Mouse (Mus musculus) T-helper 2 cell (primary cell): ENCODE results near the gene Pex19.

Source experiments
- in situ Hi-C: fragments of 300-600 bp; cut with MboI, MseI; formaldehyde crosslinking; loops from one replicate; pipeline ENCODE4 v1.15.1; 2025; ENCODE audit warnings: high pct_unique_total_duplicates

Pex19 gene

DNA sequence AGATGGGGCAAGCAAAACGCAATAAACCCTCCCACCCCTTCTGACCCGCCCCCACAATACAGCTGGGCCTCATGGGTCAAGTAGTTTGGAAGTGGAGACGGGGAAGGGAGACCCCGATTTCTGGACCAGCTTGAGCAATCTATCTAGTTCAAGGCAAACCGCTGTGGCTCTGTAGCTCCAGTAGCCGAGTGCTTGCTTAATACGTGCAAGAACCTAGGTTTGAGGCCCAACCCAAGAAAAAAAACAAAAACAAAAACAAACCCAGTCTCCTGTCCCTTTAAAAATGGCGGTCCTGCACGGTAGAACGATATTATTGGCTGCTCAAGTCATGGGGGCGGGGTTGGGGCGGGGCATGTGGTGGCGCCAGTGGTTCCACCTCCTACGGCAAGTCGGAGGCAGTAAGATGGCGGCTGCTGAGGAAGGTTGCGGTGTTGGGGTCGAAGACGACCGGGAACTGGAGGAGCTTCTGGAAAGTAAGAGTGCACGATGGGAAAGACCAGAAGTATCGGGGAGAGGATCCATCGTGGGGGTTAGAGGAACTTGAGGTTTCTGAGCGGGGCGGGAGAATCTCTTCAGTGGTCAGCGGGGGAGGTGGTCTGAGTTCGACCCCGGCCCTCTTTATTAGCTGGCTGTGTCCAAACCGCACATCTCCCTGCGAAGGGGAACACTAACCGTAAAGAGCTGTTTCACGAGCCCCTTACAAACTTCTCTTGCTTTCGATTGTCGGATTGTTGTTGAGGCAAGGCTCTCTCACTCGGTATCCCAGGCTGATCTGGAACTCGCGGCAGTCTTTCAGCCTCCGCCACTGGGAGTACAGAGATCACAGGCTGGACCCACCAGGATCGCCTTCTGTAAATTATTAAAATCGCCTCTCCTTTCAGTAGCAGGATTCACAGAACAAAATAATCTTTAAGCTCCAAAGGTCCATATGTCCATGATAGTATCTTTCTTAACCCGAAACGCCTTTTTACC, at the start of gene Pex19:
Gene Pex19 (plus strand): TSS at position 380 of the 972 bp plus-strand sequence.
- in situ Hi-C loops = no loop called here

DNA sequence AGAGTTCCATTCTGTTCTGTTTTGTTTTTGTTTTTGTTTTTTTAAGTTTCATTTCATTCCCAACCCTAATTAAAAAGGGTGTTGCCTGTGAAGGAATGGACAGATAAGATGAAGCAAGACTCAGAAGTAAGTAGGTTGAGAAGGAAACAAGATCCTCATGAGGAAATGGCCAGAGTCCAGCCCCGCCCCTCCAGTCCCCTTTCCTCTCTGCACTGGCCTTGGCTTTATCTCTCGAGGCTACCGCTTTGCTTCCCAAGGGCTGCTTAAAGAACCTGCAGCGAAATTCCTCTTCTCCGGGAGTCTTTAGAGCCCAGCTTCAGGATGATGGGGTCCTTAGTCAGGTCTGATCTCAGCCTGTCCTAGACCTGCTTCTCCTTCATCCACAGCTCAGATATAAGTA, 48.6 kb upstream of the Pex19 start:
- in situ Hi-C loops = no loop called here

DNA sequence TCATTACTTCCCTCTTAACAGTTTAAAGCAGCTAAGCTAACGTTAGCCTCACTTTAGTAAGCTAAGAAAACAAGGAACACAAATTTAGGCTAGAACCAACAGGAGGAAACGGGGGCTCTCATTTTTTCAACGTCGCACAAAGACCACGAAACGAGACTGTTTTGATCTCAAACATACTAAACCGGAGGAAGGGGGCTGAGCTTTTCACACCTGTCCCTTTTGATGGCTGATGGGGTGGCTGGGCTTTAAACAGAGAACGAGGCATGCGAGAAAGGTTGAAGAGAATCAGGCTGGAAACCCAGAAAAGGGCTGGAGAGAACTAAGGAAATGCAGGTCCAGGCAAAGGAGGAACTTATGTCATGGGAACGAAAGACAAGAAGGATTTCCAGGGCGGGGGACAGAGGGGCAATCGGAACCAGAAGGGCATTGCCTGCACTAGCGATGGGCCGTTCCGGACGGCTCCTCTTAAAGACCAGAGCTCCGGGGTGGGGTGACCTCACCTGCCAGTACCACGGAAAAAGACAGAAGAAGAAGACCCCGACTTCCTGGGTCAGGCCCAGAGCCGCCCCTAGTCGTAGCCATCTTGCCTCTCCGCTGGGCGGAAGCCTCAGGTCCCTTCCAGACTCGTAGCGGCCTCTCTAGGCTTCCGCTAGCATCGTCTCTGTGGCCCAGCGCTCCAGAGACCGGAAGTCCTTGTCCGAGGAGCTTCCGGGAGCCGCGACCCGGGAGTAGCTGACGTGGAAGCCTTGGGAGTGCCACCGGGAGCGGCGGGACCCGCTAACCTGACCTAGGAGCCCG, 44.3 kb upstream of the Pex19 start, which contains the start of the genes Copa and Ncstn:
Gene Copa (plus strand): TSS at position 429 of the 798 bp plus-strand sequence.
Gene Ncstn (minus strand): TSS at position 695 of the 798 bp plus-strand sequence.
- in situ Hi-C loops = no loop called here

DNA sequence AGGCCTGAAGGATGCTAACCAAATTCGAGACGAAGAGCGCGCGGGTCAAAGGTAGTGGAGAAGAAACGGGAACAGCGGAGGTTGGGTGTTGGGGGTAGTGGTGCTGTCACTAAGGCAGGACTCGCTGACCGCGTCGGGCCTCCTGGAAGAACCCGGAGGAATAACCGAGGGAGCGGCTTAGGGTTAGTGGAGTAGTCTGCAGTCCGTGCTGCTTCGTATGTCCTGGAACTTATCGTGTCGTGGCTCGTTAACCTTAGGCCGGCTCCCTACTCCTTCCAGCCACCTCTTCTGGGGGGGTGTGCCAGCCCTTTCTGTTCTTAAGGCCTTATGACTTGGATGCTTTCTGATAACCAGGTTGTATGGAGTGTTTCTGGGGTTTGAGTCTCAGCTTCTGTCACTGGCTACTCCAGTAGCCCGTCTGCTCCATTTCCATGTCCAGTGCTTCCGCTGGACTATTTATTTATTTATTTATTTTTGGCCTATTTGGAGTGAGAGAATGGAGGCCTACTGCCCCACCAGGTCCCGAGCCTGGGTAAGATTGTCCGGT, 43.6 kb upstream of the Pex19 start:
- in situ Hi-C loops = no loop called here

DNA sequence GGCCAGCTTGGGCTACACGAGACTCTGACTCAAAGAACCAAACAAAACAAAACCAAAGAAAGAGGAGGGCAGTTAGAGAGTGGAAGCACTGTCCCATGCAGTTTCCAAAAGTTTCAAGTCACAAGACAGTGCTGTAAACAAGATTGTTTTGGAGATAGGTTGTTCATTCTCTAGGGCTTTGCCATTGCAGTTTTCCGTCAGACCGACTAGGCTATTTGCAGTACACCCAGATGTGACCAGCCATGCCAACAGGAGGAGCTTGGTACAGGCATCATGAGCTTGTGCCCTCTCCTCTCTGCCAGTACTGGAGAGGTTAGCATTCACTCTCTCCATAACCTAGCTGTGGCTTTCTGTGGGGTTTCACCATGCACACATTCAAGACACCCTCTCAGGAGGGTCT, 33.0 kb upstream of the Pex19 start:
- in situ Hi-C loops = no loop called here

DNA sequence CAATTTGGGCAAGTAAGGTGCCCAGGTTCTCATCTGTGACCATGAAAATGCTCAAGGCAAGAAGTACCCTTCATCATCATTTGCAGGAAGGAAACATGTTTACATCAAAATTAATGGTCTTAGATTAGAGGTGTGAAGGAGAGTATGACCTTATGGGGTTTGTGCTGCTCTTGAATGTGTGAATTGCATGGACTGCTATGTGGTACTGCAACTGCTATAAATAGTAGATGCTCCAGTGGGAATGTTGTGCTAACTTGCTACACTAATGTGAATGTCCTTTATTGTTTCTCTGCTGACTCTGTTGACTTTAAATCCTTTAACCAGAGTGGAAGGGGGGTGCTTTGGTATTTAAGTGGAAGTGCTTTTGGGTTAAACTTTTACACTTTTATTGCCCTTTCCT, 32.3 kb upstream of the Pex19 start:
- in situ Hi-C loops = no loop called here

DNA sequence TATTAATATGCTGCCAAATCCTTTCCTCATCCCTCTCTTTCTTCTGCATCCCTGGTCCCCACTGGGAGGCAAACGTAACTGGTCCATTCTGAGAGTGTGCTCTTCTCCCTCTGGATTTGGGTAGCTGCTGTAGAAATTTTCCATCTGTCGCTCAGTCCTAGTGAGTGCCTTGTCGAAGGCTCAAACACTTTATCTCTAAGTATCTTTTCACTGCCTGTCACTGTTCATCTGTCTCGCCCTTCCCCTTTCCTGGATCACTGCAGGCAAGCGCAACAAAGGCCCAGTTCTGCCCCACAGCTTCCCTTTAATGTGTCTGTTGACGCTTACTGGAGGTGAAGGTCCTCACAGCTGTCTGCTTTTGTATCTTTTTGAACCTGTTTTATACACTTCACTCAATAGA, 31.4 kb upstream of the Pex19 start:
- in situ Hi-C loops = loop anchor here (5.0 kb wide), 1 partner anchor 37 kb away; no protein-coding TSS in a partner anchor

DNA sequence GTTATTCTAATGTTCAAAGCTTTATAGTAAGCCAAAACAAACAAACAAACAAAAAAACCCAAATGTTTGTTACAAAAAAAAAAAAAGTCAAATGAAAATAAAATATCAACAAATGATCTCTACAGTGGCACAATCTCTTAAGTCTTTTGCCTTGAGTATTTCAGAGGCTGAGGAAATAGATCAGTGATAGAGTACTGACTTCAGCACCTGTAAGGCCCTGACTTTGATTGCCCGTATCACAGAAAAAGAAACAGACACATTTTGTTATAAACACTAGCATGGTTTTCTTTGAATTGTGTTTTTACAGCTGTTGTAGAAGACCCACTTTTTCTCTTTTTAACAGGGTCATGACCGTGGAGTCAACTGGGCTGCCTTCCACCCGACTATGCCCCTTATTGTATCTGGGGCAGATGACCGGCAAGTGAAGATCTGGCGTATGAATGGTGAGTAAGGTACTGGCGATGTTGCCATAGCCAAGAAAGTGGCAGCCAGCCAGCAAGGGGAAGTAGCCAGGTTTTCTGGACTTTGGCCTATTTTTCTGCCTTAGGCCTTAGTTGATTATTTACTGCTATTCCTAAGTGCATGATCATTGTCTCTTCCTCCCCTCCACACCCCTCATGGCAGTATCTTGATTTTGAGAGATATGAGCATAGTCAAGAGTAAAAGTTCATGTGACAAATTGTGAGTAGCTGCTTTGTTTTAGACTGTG, 27.1 kb upstream of the Pex19 start:
- in situ Hi-C loops = loop anchor here (5.0 kb wide), 1 partner anchor 33 kb away; no protein-coding TSS in a partner anchor

DNA sequence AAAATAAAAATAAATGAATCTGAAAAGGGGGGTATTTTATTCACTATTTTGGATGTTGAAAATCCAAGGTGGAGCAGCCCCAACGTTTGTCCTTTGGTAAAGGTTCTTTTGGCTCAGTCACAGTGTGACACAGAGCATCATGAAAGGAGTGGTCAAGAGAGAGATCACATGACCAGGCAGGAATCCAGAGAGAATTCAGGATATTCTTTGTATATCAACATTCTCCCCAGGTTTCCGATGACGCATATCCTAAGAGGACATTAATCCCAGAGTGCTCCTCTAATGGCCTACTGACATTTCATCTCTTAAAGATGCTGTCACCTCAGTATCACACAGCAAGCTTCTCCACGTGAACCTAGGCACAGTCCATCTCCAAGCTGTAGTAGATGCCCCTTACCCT, 22.9 kb upstream of the Pex19 start:
- in situ Hi-C loops = no loop called here

DNA sequence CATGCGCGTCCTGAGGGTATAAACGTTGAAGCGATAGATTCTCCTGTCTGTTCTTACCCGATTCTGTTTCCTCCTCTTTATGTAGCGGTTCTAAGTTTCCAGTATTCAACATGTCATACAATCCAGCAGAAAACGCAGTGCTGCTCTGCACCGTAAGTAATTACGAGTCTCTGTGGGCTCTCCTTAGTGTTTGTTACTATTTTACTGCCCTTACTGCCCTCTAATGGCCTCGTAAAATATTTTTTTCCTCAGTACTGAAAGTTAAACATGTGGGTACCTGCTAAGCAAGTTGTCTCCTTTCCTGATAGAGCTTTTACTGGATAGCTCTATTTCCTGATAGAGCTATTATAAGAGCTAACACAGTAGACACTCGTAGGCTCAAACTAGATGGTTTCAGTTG, 21.5 kb upstream of the Pex19 start:
- in situ Hi-C loops = no loop called here

DNA sequence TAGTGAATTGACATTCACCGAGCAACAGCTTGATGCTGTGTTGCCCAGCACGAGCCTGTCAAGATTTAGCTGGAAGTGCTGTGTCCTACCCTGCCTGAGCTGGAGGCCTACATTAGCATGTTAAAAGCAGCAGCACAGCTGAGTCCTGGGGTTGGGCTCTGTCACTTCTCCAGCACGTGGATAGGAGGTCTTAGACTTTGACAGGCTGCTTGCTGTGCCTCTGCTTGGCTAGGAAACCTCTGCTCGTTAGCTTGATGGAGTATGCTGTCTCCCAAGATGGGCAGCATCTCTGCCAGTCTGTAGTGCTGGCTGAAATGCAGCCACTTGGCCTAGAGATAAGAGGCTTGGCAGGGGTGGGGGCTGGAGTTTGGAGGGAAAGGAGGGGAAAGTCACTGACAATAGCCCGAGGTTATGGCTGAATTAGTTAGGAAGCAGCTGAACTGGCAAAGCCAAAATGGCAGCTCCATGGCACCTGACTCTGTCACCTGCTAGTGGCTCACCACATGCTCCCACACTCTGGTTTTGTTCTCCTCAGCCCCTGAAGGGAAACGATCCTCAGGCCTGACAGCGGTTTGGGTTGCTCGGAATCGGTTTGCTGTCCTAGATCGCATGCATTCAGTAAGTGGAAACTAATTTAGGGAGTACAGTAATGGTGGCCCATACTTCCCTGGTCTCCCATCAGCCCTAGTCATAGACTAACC, 18.6 kb upstream of the Pex19 start:
- in situ Hi-C loops = no loop called here

DNA sequence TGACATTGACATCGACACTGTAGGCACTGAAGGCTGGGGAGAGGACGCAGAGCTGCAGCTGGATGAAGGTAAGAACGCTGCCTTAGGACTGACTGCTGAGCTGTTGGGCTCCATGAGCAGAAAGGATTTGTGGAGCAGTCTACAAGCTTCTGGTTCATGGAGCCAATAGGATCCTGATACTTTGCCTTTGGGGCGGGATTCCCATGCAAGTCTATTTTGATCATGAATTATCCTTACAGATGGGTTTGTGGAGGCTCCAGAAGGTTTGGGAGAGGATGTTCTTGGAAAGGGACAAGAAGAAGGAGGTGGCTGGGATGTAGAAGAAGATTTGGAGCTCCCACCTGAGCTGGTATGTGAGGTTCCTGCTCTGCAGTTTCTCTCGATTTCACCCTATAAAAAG, 9.6 kb upstream of the Pex19 start:
- in situ Hi-C loops = no loop called here

DNA sequence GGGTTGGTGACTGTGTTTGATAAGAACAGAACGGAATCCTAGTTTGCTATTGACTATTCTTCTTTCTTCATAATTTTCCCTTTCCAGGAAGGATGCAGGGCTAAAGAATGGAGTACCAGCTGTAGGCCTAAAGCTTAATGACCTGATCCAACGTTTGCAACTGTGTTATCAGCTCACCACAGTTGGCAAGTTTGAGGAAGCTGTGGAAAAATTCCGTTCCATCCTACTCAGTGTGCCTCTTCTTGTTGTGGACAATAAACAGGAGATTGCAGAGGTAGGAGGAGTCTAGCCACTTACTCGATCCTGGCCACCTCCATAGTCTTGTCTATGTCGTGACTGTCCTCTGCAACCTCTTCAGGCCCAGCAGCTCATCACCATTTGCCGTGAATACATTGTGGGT, 7.5 kb upstream of the Pex19 start:
- in situ Hi-C loops = no loop called here

DNA sequence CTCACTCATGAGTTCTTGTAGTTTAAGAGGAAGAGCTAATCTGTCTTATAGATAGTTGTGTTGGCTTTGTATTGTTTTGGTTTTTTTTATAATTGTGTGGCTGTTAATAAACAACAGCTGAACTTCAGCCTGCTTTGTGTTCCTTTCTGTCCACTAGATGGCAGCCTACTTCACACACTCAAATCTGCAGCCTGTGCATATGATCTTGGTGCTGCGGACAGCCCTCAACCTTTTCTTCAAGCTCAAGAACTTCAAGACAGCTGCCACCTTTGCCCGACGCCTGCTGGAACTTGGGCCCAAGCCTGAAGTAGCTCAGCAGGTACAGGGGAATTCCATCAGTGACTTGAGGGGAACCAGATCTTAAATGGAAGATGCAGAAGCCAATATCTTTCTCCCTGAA, 6.8 kb upstream of the Pex19 start:
- in situ Hi-C loops = no loop called here

DNA sequence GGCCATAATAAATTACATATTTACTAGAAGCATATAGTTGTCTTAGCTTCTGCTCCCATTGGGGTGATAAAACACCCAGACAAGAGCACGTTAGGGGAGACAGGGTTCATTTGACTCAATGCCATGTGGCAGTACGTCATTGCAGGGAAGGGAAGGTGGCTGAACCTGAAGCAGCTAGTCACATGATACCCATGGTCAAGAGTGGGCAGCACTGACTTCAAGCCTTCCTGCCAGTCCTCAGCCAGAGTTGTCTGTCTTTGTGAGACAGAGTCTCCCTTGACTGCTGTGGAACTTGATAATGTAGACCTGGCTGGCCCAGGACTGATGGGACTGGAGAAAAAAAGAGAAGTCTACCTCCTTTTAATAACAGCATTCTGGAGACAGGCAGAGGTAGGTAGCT, 3.9 kb upstream of the Pex19 start:
- in situ Hi-C loops = no loop called here

DNA sequence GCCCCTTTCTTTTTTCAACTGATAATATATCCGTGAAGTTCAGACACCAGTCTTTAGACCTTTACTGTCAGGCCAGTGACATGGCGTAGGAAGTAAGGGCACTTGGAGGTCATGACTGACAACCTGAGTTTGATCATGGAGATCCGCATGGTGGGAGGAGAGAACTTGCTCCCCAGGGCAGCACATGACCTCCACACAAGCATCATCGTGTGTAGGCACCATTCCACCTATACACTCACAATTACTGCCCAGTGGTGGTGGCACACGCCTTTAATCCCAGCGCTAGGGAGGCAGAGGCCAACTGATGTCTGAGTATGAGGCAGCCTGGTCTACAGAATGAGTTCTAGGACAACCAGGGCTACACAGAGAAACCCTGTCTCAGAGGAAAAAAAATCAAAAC, 2.0 kb upstream of the Pex19 start:
- in situ Hi-C loops = no loop called here

DNA sequence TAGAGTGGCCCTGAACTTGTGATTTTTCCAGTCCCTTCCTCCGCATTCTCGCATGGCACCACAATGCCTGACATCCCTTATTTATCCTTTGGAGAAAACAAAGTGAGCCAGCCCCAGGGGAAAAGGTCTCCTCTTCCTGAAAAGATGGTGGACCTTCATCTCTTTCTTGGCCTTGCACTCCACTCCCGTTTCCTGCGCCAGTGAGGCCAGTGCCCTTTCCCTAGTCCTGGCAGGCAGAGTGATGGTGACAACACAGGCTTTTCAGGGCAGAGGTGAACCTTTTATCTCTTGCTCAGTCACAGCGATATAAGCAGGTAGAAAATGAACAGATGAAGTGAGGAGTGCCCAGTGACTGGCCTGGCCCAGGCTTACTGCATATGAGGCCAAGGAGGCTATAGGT, 932 bp downstream of the Pex19 start:
- in situ Hi-C loops = no loop called here

DNA sequence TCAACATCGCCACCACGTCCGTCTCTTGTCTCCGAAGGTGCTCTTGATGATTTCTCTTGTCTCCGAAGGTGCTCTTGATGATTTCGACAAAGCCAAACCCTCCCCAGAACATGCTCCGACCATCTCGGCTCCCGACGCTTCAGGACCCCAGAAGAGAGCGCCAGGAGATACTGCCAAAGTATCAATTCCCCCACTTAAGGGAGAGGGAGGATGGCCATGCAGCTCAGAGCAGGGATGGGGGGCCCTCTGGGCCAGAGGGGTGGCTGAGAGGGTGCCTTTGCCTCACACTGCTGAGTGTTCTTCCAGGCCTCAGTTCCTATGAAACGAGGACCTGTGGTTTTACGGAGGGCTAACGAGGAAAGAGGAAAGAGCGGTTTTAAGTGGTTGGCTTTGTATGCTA, 2.0 kb downstream of the Pex19 start:
- in situ Hi-C loops = no loop called here

DNA sequence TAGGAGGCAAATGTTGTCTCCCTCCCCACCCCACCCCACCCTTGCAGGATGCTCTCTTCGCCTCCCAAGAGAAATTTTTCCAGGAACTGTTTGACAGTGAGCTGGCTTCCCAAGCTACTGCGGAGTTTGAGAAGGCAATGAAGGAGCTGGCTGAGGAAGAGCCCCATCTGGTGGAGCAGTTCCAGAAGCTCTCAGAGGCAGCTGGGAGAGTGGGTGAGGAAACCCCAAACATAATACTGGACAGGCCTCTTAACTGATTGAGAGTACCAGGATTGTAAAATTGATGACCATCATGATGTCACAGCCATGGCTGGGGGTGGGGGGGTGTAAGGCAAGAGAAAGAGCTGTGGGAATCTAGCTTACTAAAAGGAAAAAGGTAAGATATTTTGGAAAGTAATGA, 2.6 kb downstream of the Pex19 start:
- in situ Hi-C loops = no loop called here

DNA sequence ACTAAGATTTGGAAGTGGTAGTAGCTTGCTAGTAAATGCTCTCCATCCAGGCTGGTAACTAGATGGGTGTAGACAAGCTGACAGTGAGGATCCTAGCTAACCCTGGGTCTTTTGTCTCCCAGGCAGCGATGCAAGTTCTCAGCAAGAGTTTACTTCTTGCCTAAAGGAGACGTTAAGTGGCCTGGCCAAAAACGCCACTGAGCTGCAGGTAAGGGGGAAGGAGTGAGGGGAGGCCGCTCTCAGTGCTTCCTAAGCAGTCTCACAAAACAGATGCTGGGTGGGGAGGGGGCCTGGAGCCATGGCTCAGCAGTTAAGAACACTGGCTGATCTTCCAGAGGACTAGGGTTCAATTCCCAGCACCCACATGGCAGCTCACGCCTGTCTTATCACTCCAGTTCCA, 3.2 kb downstream of the Pex19 start:
- in situ Hi-C loops = loop anchor here (5.0 kb wide), 1 partner anchor 32 kb away; no protein-coding TSS in a partner anchor

DNA sequence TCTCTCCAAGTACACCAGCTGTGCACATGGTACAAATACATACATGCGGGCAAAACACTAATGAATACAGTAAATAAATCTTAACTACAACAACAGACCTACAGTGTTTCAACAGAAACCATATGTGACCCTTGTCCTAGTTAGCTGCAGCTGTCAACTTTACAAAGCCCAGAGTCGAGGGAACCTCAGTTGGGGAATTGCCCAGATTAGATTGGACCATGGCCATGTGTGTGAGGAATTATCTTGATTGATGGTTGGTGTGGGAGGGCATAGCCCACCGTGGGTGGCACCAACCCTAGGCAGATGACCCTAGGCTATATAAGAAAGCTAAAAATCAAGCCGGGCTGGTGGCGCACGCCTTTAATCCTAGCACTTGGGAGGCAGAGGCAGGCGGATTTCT, 5.8 kb downstream of the Pex19 start:
- in situ Hi-C loops = loop anchor here (5.0 kb wide), 1 partner anchor 35 kb away; no protein-coding TSS in a partner anchor
